In genomic region chr16:38482780-38483562, GRCm38 (mm10) we compare ENCODE assay signal across 1 mouse cellular context.
A peak's percentile ranks its signal among the peaks of the same experiment; 100 is the strongest.
TF ChIP-seq lines count a peak whose summit lies in the region.

No protein-coding gene starts in this region.

TF ChIP-seq in CH12.LX, 34 proteins besides CTCF, POLR2A, EP300 and RAD21 (continued from another document):
- TF ChIP-seq KAT2A (IDR thresholded peaks at IDR 0.05; ENCODE audit: insufficient replicate concordance, low read length) = no peak
- TF ChIP-seq NELFE (IDR thresholded peaks at IDR 0.05; ENCODE audit: low read depth, low read length) = no peak
- TF ChIP-seq ZNF384 (IDR thresholded peaks at IDR 0.05; ENCODE audit: low read depth, low read length) = peak; percentile 22; the same call in 1 of the 2 replicates
- TF ChIP-seq SIN3A (IDR thresholded peaks at IDR 0.05; ENCODE audit: low read length) = no peak
- no peak for TF ChIP-seq ZMIZ1 (IDR thresholded peaks at IDR 0.05; ENCODE audit: low read depth, low read length)
- peak; percentile 78 for TF ChIP-seq SMC3 (IDR thresholded peaks at IDR 0.05; ENCODE audit: low read depth, low read length)
- TF ChIP-seq MAZ (IDR thresholded peaks at IDR 0.05; ENCODE audit: low read depth, low read length) = no peak
- peak; percentile 67 for TF ChIP-seq MAX (IDR thresholded peaks at IDR 0.05; ENCODE audit: low read length)
- TF ChIP-seq POLR2AphosphoS2 (IDR thresholded peaks at IDR 0.05; ENCODE audit: low read depth, low read length) = no peak
- no peak for TF ChIP-seq CHD2 (IDR thresholded peaks at IDR 0.05; ENCODE audit: low read length)
